8 mouse cellular contexts compared by ENCODE assay signal in the genomic region with DNA sequence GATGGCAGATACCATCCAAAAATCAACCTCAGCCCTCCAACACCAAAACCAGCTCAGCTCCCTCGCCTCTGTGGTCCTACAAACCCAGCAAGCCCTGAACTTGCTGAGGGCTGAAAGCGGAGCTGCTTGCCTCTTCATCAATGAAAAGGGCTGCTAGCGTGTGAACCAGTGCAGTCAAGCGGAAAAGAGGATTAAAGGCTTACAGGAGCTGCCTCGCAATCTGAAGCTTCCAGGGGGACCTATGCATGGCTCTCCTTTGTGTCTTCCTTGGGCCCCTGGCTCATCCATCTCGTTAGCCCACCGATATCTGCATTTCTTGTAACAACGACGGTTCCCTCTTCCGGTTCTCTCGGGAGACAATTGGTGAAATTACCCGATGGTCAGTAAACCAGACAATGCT.
DNase-seq lines count a peak whose midpoint lies in the region; ATAC-seq and TF ChIP-seq lines count a peak whose summit lies in the region.

No protein-coding gene starts in this region.

- peak; percentile 24 to 36 for DNase-seq in cerebellum, adult 2 months
- peak; percentile 27 for DNase-seq in mesoderm, embryonic 11.5 days (ENCODE audit: low read depth, low spot score)
- no peak for DNase-seq in adrenal gland, postnatal 4 days (ENCODE audit: low spot score in 2 of 2)
- no peak for DNase-seq in urinary bladder, postnatal 4 days (ENCODE audit: low spot score in 2 of 2)
- DNase-seq in spleen, adult 12 weeks (ENCODE audit: low spot score): no peak

- no peak overlapping the region for H3K4me3 ChIP-seq in cerebellum, adult 2 months (replicated peaks; ENCODE audit: insufficient read depth, low read depth, low read length)
- H3K4me3 ChIP-seq in E14TG2a.4 (replicated peaks; ENCODE audit: low read length): peak overlapping the region; percentile 66
- no peak overlapping the region; the same call in 1 of the 2 replicates for H3K4me3 ChIP-seq in embryonic facial prominence, embryonic 15.5 days (replicated peaks)

- no peak overlapping the region for H3K9ac ChIP-seq in embryonic facial prominence, embryonic 15.5 days

- no peaks in the 10 kb centered on the region for H3K4me1 ChIP-seq in cerebellum, adult 2 months (ENCODE audit: control insufficient read depth, insufficient read depth, low read length)
- peaks cover 49% of the 10 kb centered on the region for H3K4me1 ChIP-seq in E14TG2a.4 (replicated peaks; ENCODE audit: low read depth, low read length)
- H3K4me1 ChIP-seq in embryonic facial prominence, embryonic 15.5 days: peaks cover 10% of the 10 kb centered on the region

- H3K9me3 ChIP-seq in E14TG2a.4 (ENCODE audit: low read length): peaks cover 11% of the 10 kb centered on the region
- H3K9me3 ChIP-seq in embryonic facial prominence, embryonic 15.5 days (replicated peaks): no peaks in the 10 kb centered on the region

- H3K27ac ChIP-seq in cerebellum, adult 2 months (ENCODE audit: insufficient read depth, low read length): no peak overlapping the region
- no peak overlapping the region for H3K27ac ChIP-seq in embryonic facial prominence, embryonic 15.5 days (replicated peaks)

- no peak for TF ChIP-seq CTCF in cerebellum, adult 2 months (IDR thresholded peaks at IDR 0.05; ENCODE audit: borderline replicate concordance, insufficient read depth, low read depth, low read length)
- TF ChIP-seq CTCF in E14TG2a.4 (conservative IDR thresholded peaks at IDR 0.05; ENCODE audit: low read length): no peak

- 8% methylated on average over 12 of the region's 12 CpGs for WGBS in cerebellum, adult 2 months
- WGBS in embryonic facial prominence, embryonic 15.5 days: 6% methylated on average over 12 of the region's 12 CpGs

- H3K27me3 ChIP-seq in cerebellum, adult 2 months (ENCODE audit: control insufficient read depth, insufficient read depth, low read length): no peaks in the 10 kb centered on the region; the same call in 1 of the 2 replicates
- no peaks in the 10 kb centered on the region for H3K27me3 ChIP-seq in E14TG2a.4 (ENCODE audit: insufficient read depth, low read length)
- H3K27me3 ChIP-seq in embryonic facial prominence, embryonic 15.5 days: no peaks in the 10 kb centered on the region

- TF ChIP-seq POLR2A in cerebellum, adult 2 months (IDR thresholded peaks at IDR 0.05; ENCODE audit: borderline replicate concordance, insufficient read depth, low read length): no peak

- no peaks in the 10 kb centered on the region for H3K36me3 ChIP-seq in E14TG2a.4 (ENCODE audit: insufficient read depth, low read length)
- H3K36me3 ChIP-seq in embryonic facial prominence, embryonic 15.5 days: no peaks in the 10 kb centered on the region

- H3K4me2 ChIP-seq in embryonic facial prominence, embryonic 15.5 days (replicated peaks): peak overlapping the region; percentile 28

- ATAC-seq in cerebellum, adult (ENCODE audit: insufficient number of reproducible peaks, low FRiP score, low TSS enrichment): no peak
- ATAC-seq in embryonic facial prominence, embryonic 15.5 days (ENCODE audit: insufficient number of reproducible peaks, low FRiP score, low TSS enrichment, low read depth): no peak

Comparison
In these comparisons a context has a peak if more than half of its experiments do, and no peak if none do; other contexts are left out.
1. DNase-seq: peak in cerebellum, adult 2 months (2 of 2) and mesoderm, embryonic 11.5 days (single experiment); none in adrenal gland, postnatal 4 days (0 of 2), urinary bladder, postnatal 4 days (0 of 2) and spleen, adult 12 weeks (single experiment).